Mouse (Mus musculus) embryonic facial prominence, embryonic 13.5 days (tissue): ENCODE results near the gene Ccdc3. TPM values are rescaled to one million over a fixed set of nuclear protein-coding genes. Genes with fewer than 3 reads are reported as not detected.

ENCODE experiments used
- ATAC-seq: fragments of 200-750 bp; cut with Nextera tagmentation; 2 replicates; pipeline ENCODE4 v1.8.0; 2017; ENCODE audit warnings: low read depth; ENCODE audit not compliant: insufficient number of reproducible peaks, insufficient read depth, low FRiP score, low TSS enrichment
- H3K27ac ChIP-seq: fragments of 300-500 bp; sonication (generic); 2 replicates; pipeline ENCODE4 v1.5.1; 2015; ENCODE audit warnings: moderate library complexity, mild to moderate bottlenecking, inconsistent platforms
- H3K27me3 ChIP-seq: fragments of 300-500 bp; sonication (generic); 2 replicates; pipeline ENCODE4 v1.6.1; 2015; ENCODE audit warnings: mild to moderate bottlenecking, inconsistent platforms
- H3K36me3 ChIP-seq: fragments of 300-500 bp; sonication (generic); 2 replicates; pipeline ENCODE4 v1.6.1; 2015; ENCODE audit warnings: mild to moderate bottlenecking, inconsistent platforms
- H3K4me1 ChIP-seq: fragments of 300-500 bp; sonication (generic); 2 replicates; pipeline ENCODE4 v1.6.1; 2015; ENCODE audit warnings: inconsistent platforms
- H3K4me2 ChIP-seq: fragments of 300-500 bp; sonication (generic); 2 replicates; pipeline ENCODE4 v1.6.1; 2015; ENCODE audit warnings: moderate library complexity, mild to moderate bottlenecking, inconsistent platforms
- H3K4me3 ChIP-seq: fragments of 300-500 bp; sonication (generic); 2 replicates; pipeline ENCODE4 v1.5.1; 2015; ENCODE audit warnings: mild to moderate bottlenecking, inconsistent platforms
- H3K9ac ChIP-seq: fragments of 300-500 bp; sonication (generic); 2 replicates; pipeline ENCODE4 v1.6.1; 2015; ENCODE audit warnings: mild to moderate bottlenecking, inconsistent platforms
- H3K9me3 ChIP-seq: fragments of 300-500 bp; sonication (generic); 2 replicates; pipeline ENCODE4 v1.6.1; 2016; ENCODE audit warnings: inconsistent platforms
- WGBS: fragments of 180-500 bp; shearing (Covaris S2); methylation state at CpG from one replicate; pipeline ENCODE4 v1.1.7; 2015; ENCODE audit warnings: mixed read lengths; 5-methylcytosine and 5-hydroxymethylcytosine counted together
- polyA plus RNA-seq: library from polyadenylated mRNA; unstranded; fragments of >200 nt; fragmentation: Nextera tagmentation; extraction: Ambion mirVana; gene quantifications from 2 replicates; pipeline ENCODE4 v1.2.1, GENCODE M21; 2015

Ccdc3 gene
- polyA plus RNA-seq, 1 experiment from 2014 or later = 26.6 TPM

DNA sequence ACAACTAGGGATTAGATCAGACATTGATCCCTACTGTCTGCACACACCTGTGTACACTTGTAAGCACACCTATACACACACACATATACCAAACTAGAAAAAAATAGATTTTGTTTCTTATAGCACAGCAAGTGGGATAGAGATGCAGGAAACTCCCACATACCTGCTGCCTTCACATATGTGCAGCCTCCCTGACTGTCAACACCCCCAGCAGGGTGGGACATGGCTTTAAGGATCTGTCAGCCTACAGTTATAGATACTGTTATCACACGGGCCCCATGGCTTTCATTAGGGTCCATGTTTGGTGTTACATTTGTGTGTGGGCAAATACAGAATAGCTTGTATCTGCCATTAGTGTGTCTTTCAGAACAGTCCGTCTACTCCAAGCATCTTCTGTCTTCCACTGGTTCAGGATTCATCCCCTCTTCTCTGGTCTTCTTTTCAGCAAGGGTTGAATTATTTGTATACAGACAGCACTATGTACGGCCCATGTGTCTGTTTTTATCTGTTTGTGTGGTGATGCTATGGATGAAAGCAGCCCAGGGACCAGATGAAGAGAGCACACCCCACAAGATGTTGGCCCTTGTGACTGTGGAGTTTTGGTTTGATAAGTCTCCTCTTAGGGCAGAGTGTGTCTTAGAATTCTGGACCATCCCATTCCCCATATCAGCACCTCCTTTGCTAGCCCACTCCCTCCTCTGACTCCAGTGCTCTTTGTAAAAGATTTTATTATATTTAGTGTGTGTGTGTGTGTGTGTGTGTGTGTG lies 24.5 kb downstream of the Ccdc3 start:
- H3K9ac ChIP-seq = no peak overlapping the region
- H3K27me3 ChIP-seq = no peaks in the 10 kb centered on the region
- no peak overlapping the region for H3K4me2 ChIP-seq
- H3K27ac ChIP-seq = no peak overlapping the region
- WGBS = 86% methylated on average over 3 of the region's 3 CpGs
- H3K36me3 ChIP-seq = no peaks in the 10 kb centered on the region
- H3K4me3 ChIP-seq = no peak overlapping the region
- H3K4me1 ChIP-seq = peaks cover 14% of the 10 kb centered on the region
- ATAC-seq = no peak
- H3K9me3 ChIP-seq = no peaks in the 10 kb centered on the region

DNA sequence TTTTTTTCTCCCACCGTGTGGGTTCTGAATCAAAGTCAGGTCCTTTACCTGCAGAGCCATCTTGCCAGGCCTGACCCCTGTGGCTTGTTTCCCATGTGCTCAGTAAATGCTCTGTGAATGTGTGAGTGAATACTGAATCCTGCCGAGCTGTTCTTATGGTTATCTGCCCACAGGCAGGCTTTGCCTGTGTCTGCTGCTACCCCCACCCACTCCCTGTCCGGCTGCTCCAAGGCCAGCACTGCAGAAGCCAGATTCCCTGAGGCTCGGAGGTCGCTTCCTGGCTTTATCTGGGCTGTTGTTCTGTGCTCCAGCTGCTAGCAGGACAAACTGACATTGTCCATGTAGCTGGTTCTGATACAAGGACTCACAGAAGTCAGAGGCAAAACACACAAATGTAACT lies 25.2 kb downstream of the Ccdc3 start:
- Histone ChIP-seq H3K4me3 (no peak overlapping the region), H3K4me2 (no peak overlapping the region), H3K27me3 (no peaks in the 10 kb centered on the region), H3K4me1 (peaks cover 8% of the 10 kb centered on the region), H3K9me3 (no peaks in the 10 kb centered on the region), H3K27ac (no peak overlapping the region), H3K36me3 (no peaks in the 10 kb centered on the region), H3K9ac (no peak overlapping the region)
- ATAC-seq = no peak
- WGBS = 42% methylated on average over 5 of the region's 5 CpGs

DNA sequence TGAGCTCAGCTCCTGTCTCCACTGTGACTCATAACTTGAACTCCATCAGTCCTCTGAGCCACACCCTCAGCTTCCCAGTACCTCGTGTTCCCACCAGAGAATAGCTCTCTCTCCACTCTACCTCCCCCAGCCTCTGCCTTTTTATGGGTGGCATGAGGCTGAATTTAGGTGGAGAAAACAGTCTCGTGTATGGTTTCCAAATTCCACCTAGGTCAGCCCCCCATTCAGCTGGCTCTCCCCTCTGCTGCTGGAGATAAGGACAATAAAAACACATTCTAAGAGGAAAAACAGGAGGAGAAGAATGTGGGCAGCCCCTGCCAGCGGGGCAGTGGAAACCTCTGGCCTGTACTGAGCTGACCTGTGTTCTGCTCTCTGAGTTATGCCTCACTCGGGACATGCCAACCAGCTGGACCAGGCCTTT lies 28.4 kb downstream of the Ccdc3 start:
- WGBS = 72% methylated on average over 4 of the region's 4 CpGs
- Histone ChIP-seq H3K4me3 (no peak overlapping the region), H3K4me1 (peaks cover 7% of the 10 kb centered on the region), H3K9ac (no peak overlapping the region), H3K4me2 (no peak overlapping the region), H3K36me3 (no peaks in the 10 kb centered on the region), H3K9me3 (no peaks in the 10 kb centered on the region), H3K27me3 (no peaks in the 10 kb centered on the region), H3K27ac (no peak overlapping the region)
- ATAC-seq = no peak

DNA sequence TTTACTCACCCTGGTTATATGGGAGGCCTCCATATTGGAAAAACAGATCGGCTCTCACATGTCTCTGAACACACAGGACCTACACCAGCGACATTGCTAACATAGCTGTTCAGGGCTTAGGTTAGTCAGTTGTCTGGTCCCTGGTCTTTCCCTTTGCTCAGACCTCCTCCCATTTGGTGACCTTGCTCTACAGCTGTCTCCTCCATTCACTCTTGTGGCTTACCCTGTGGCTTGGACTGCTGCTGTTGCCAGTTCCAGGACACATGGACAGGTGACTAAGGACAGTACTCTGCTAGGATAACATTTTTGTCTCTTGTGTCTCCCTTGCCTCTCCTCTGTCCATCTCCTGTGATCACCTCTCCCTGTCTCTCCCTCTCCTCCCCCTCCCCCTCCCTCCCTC lies 29.2 kb downstream of the Ccdc3 start:
- Histone ChIP-seq H3K27ac (no peak overlapping the region), H3K4me3 (no peak overlapping the region), H3K4me2 (no peak overlapping the region), H3K4me1 (peaks cover 15% of the 10 kb centered on the region), H3K36me3 (no peaks in the 10 kb centered on the region), H3K9me3 (no peaks in the 10 kb centered on the region), H3K27me3 (no peaks in the 10 kb centered on the region), H3K9ac (no peak overlapping the region)
- no peak for ATAC-seq
- WGBS = 97% methylated on average over 2 of the region's 2 CpGs

DNA sequence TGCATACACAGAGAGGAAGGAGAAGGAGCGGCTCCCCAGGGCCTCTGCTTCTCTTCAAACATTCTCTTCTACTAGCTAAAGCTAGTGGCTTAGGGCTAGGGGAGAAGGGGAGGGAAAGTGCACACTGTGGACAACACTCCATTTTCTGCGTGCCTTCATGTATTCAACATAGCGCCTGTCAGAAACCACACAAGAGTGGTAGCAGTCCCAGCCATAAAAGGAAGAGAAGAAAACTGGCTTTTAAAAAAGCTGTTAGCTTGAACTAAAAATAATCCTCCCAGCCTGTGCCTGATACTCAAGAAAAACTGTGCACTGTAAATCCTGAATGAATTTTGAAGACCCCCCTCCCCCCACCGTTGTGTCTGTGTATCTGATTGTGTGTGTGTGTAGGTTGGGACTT lies 33.2 kb downstream of the Ccdc3 start:
- Histone ChIP-seq H3K4me3 (no peak overlapping the region), H3K4me1 (peaks cover 15% of the 10 kb centered on the region), H3K4me2 (no peak overlapping the region), H3K27me3 (no peaks in the 10 kb centered on the region), H3K9ac (0 out of 2 replicates have a peak overlapping the region, but pooled peaks have one; percentile 40), H3K27ac (peak overlapping the region; percentile 57; the same call in 1 of the 2 replicates), H3K36me3 (no peaks in the 10 kb centered on the region), H3K9me3 (no peaks in the 10 kb centered on the region)
- no peak for ATAC-seq
- WGBS = 69% methylated on average over 4 of the region's 4 CpGs

DNA sequence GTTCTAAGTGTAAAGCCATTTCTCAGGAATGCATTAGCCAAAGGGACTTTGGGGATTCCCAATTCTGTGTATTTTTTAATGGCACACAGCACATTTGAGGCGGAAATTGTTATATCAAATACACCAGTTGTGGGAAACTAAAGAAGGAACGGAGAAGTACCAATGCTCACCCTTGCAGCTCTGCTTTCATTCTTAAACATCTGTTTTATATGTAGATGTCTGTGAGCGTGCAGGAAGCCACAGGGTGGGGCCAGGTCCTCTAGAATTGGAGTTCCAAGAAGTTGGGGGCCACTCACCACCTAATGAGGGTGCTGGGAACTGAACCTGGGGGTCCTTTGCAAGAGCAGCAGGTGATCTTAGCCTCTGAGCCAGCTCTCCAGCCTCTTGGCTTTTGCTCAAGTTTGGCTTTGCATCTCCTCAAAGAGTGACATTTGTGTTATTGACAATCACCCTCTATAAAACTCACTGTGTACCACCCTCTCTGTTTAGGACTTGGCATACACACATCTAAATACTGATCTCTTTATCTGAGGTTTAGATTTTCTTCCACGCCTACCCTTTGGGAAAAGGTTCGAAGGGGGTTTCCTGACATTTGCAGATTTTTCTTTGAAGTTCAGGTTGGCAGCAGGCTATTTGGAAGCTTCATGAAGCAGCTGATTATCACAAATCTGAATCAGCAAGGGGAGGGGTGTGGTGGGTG lies 33.9 kb downstream of the Ccdc3 start:
- H3K27me3 ChIP-seq = no peaks in the 10 kb centered on the region
- no peak overlapping the region for H3K4me2 ChIP-seq
- H3K36me3 ChIP-seq = no peaks in the 10 kb centered on the region
- no peak overlapping the region for H3K9ac ChIP-seq
- H3K27ac ChIP-seq = no peak overlapping the region
- WGBS = 46% methylated on average over 5 of the region's 5 CpGs
- no peaks in the 10 kb centered on the region for H3K9me3 ChIP-seq
- H3K4me3 ChIP-seq = no peak overlapping the region
- no peak for ATAC-seq
- H3K4me1 ChIP-seq = peaks cover 15% of the 10 kb centered on the region

DNA sequence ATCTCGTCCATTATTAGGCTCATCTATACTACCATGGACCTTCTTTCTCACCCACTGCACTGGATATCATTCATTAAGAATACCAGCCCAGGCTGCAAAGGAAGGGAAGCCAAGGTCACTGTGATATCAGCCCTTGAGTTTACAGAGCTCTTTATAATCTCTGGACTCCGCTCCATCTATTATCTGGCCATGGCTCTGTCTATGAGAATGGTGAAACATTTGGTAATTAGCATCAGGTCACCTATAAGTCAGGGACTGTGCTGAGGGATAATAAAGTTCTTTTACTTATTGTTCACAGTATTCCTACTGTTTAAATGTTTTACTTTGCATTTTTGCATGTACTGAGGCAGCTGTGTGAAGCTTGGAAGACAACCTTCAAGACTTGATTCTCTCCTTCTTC lies 35.2 kb downstream of the Ccdc3 start:
- ATAC-seq = no peak
- peaks cover 15% of the 10 kb centered on the region for H3K4me1 ChIP-seq
- H3K27me3 ChIP-seq = no peaks in the 10 kb centered on the region
- no peak overlapping the region for H3K9ac ChIP-seq
- H3K9me3 ChIP-seq = no peaks in the 10 kb centered on the region
- no peak overlapping the region for H3K4me2 ChIP-seq
- WGBS = 88% methylated on average over 2 of the region's 2 CpGs
- H3K4me3 ChIP-seq = no peak overlapping the region
- no peak overlapping the region for H3K27ac ChIP-seq
- no peaks in the 10 kb centered on the region for H3K36me3 ChIP-seq

DNA sequence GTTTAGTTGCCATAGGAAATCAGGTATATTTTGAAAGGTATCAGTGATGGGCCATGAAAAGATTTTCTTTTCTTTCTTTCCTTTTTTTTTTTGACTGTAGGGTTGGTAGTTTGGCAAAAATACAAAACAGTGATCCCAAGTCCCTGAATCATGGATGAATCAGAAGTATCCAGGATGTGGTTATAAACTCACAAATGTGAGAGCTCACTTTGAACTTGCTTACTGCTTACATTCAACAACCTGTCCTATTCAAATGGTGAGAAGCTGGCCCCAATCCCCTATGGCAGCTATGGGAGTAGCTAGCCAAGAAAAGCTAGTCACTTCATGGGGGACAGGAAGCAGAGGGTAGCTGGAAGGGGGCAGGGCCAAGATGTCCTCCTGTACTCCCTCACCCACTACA lies 37.1 kb downstream of the Ccdc3 start:
- Histone ChIP-seq H3K4me3 (no peak overlapping the region), H3K4me2 (no peak overlapping the region), H3K27me3 (no peaks in the 10 kb centered on the region), H3K27ac (no peak overlapping the region), H3K36me3 (no peaks in the 10 kb centered on the region), H3K9ac (no peak overlapping the region), H3K9me3 (no peaks in the 10 kb centered on the region), H3K4me1 (peaks cover 25% of the 10 kb centered on the region)
- no peak for ATAC-seq

DNA sequence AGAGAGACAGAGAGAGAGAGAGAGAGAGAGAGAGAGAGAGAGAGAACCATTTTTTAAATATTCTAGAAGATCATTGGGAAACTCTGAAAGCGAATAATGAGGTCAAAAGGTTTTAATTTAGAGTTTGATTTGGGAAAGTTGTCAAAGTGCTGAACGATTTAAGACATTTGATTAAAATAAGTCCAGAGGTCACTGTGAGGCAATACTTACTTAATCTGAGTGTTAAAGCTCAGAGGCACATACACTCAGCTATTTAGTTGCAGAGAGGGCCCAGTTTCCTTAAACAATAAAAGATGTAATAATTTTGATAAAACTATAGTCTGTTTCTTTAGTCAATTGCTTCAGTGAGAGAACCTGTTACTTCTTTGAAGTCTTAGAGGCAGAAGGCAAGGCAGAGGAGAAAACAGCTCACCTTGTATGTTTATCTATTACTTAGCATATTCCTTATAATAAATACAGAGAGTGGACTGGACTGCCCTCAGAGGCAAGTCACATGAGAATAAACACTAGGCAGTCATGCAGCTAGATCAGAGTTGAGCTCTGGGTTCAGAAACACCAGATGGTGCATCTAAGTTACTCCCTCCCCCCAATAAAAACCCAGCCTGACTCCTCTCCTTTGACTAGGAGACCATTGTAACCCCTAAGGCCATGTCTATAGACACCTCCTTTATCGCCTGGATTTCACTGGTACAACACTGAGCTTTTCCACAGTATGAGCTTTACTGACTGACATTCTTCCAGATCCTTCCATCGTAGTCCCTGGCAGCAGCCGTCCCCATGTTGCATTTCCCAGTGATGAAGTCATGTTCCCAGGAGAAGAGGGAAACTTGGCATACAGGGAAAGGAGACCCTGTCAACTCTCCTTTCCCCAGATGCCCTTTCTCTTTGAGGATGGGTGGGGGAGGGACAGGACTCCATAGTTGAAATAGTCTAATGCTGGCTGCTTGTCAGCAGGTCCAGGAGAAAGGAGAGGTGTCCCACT lies 44.2 kb downstream of the Ccdc3 start:
- Histone ChIP-seq H3K4me3 (no peak overlapping the region), H3K4me2 (no peak overlapping the region), H3K9me3 (no peaks in the 10 kb centered on the region), H3K27me3 (no peaks in the 10 kb centered on the region), H3K4me1 (peaks cover 22% of the 10 kb centered on the region), H3K27ac (no peak overlapping the region), H3K9ac (no peak overlapping the region), H3K36me3 (no peaks in the 10 kb centered on the region; the same call in 1 of the 2 replicates)
- 71% methylated on average over 5 of the region's 5 CpGs for WGBS
- no peak for ATAC-seq

DNA sequence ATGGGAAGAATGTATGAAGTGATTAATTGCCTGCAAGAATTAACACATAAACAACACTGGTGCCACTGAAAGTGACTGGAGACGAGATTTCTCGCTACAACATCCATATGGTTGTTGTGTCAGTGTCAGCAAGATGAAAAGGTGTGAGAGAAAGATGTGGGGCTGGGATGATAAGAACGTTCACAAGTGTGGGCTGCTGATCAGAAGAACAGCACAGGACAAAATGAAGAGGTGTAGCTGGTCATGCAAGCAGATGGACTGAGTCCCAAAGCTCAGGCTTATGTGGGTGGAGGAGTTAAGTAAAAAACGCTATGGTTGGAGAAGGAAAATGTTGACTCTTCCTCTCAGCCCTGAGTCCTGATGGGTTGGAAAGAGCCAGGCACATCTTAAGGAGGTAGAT lies 46.6 kb downstream of the Ccdc3 start:
- Histone ChIP-seq H3K9me3 (no peaks in the 10 kb centered on the region), H3K4me2 (no peak overlapping the region), H3K27me3 (no peaks in the 10 kb centered on the region), H3K4me3 (no peak overlapping the region), H3K9ac (no peak overlapping the region), H3K27ac (no peak overlapping the region), H3K4me1 (peaks cover 17% of the 10 kb centered on the region), H3K36me3 (no peaks in the 10 kb centered on the region; the same call in 1 of the 2 replicates)
- 84% methylated on average over 4 of the region's 4 CpGs for WGBS
- ATAC-seq = no peak

DNA sequence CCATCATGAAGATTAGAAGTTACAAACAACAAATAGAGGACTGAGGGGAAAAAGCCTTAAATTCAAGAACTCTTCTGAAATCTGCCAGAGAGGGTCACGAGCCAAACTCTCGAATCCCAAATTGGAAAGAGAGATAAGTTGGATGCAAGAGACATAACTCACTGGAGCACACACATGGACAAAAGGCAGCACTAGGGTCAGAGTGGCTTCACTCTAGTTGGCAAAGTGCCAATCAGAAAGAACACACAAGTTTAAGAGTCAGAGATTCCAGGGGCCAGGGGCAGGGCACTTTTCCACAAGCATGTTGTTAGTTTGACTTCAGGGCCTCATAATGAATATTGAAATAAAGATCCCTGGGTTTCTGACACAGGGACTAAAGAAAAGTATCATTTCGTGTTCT lies 48.1 kb downstream of the Ccdc3 start:
- peaks cover 3% of the 10 kb centered on the region for H3K4me1 ChIP-seq
- no peaks in the 10 kb centered on the region for H3K27me3 ChIP-seq
- no peaks in the 10 kb centered on the region for H3K9me3 ChIP-seq
- 85% methylated on average over 3 of the region's 3 CpGs for WGBS
- H3K27ac ChIP-seq = no peak overlapping the region
- H3K36me3 ChIP-seq = no peaks in the 10 kb centered on the region; the same call in 1 of the 2 replicates
- no peak overlapping the region for H3K4me3 ChIP-seq
- ATAC-seq = no peak
- H3K9ac ChIP-seq = no peak overlapping the region
- H3K4me2 ChIP-seq = no peak overlapping the region
